Mouse (Mus musculus) limb, embryonic 11.5 days (tissue): ENCODE results near the gene Crybb2. TPM values are rescaled to one million over a fixed set of nuclear protein-coding genes. Genes with fewer than 3 reads are reported as not detected.

Experiments used
- ATAC-seq: fragments of 200-750 bp; cut with Nextera tagmentation; 2 replicates; pipeline ENCODE4 v1.8.0; 2017; ENCODE audit warnings: low read depth; ENCODE audit not compliant: insufficient number of reproducible peaks, low FRiP score, low TSS enrichment
- DNase-seq: peaks from one replicate; pipeline ENCODE4 v3.0.0-alpha.2; 2015; ENCODE audit warnings: low spot score
- H3K27ac ChIP-seq: fragments of 300-500 bp; sonication (generic); replicated peaks from 2 replicates; pipeline ENCODE4 v1.5.1; 2014; ENCODE audit warnings: low read depth, mild to moderate bottlenecking, low read length
- H3K27me3 ChIP-seq: fragments of 300-500 bp; sonication (generic); 2 replicates; pipeline ENCODE4 v1.6.1; 2014; ENCODE audit warnings: mild to moderate bottlenecking, low read length, mixed read lengths; ENCODE audit not compliant: control insufficient read depth, insufficient read depth
- H3K36me3 ChIP-seq: fragments of 300-500 bp; sonication (generic); 2 replicates; pipeline ENCODE4 v1.6.1; 2014; ENCODE audit warnings: mild to moderate bottlenecking, low read length, moderate library complexity, mixed read lengths; ENCODE audit not compliant: control insufficient read depth, insufficient read depth
- H3K4me1 ChIP-seq: fragments of 300-500 bp; sonication (generic); 2 replicates; pipeline ENCODE4 v1.6.1; 2014; ENCODE audit warnings: low read length, mixed read lengths; ENCODE audit not compliant: control insufficient read depth, insufficient read depth
- H3K4me2 ChIP-seq: fragments of 300-500 bp; sonication (generic); 2 replicates; pipeline ENCODE4 v1.6.1; 2014; ENCODE audit warnings: low read depth, mild to moderate bottlenecking, moderate library complexity; ENCODE audit not compliant: severe bottlenecking
- H3K4me3 ChIP-seq: fragments of 300-500 bp; sonication (generic); 2 replicates; pipeline ENCODE4 v1.5.1; 2014; ENCODE audit warnings: low read depth, low read length
- H3K9ac ChIP-seq: fragments of 300-500 bp; sonication (generic); 2 replicates; pipeline ENCODE4 v1.6.1; 2014; ENCODE audit warnings: mild to moderate bottlenecking, low read length
- H3K9me3 ChIP-seq: fragments of 300-500 bp; sonication (generic); 2 replicates; pipeline ENCODE4 v1.6.1; 2016; ENCODE audit warnings: low read length; ENCODE audit not compliant: control insufficient read depth
- WGBS: fragments of 180-500 bp; shearing (Covaris S2); extraction: QIAGEN DNeasy Blood & Tissue Kit; methylation state at CpG from one replicate; pipeline ENCODE4 v1.1.7; 2014; 5-methylcytosine and 5-hydroxymethylcytosine counted together
- polyA plus RNA-seq: library from polyadenylated mRNA; unstranded; fragments of >200 nt; fragmentation: Nextera tagmentation; extraction: Ambion mirVana; gene quantifications from 2 replicates; pipeline ENCODE4 v1.2.1, GENCODE M21; 2014

Crybb2 gene
- polyA plus RNA-seq, 1 experiment from 2014 or later: not detected

DNA sequence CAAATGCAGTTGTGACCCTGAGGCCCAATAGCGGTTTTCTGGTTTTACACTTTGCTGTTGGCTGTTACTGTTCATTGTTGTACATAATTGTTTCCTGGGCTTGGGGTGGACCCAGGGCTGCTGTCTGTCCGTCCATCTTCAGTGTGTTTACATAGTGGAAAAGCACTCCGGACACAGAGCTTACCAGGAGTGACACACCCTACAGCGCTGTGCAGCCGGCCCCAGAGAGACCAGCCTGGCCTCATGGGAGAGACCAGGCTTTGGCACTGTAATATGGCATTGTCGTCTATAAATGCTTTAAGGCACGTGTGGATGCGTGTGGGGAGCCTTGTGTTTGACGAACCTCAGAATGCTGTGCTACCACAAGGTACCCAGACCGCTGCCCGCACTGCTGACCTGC lies 30.5 kb upstream of the Crybb2 start:
- Histone ChIP-seq H3K9me3 (no peaks in the 10 kb centered on the region), H3K4me3 (no peak overlapping the region), H3K36me3 (no peaks in the 10 kb centered on the region), H3K9ac (no peak overlapping the region), H3K4me2 (no peak overlapping the region), H3K27me3 (no peaks in the 10 kb centered on the region), H3K27ac (no peak overlapping the region), H3K4me1 (no peaks in the 10 kb centered on the region)
- ATAC-seq (no peak), DNase-seq (no peak)
- 84% methylated on average over 11 of the region's 11 CpGs for WGBS

DNA sequence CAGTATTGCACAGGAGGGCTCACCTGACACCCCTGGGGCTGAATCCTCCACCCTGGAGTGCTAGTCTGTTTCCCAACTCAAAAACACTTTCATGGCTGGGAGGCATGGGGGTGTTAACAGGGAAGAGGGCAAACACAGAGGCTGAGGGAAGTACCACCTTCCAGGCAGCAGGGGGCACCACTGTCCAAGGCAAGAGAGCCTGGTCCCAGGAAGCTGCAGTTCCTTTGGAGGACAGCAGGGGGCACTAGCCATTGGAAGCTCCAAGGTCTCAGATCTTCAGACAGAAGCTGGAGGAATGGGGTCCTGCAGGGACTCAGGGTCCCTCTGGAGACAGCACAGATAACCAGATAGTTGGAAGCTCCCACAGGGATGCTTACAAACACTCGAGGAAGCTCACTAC lies 29.6 kb upstream of the Crybb2 start:
- Histone ChIP-seq H3K9ac (no peak overlapping the region), H3K4me2 (no peak overlapping the region), H3K9me3 (no peaks in the 10 kb centered on the region), H3K27me3 (no peaks in the 10 kb centered on the region), H3K4me3 (no peak overlapping the region), H3K36me3 (no peaks in the 10 kb centered on the region), H3K27ac (no peak overlapping the region), H3K4me1 (no peaks in the 10 kb centered on the region)
- no peak for ATAC-seq
- peak; percentile 97 for DNase-seq
- 26% methylated on average over 1 of the region's 1 CpGs for WGBS

DNA sequence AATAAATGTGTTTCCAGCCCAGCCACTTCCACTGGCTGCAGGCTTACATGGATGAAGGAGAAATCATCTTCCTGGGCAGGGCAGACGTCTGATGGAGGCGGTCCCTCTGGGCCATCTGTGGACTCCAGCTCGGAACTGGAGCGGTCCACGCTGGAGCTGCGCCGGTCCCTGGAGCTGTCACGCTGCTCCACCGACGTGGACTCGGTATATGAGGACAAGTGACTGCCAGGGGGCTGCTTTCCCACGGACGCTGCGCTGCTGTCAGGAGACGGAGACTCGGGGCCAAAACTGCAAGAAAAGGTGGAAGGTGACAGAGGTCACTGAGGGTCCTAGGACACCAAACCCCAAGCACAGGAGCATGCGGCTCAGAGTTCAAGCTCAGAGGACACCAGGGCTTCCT lies 27.6 kb upstream of the Crybb2 start:
- Histone ChIP-seq H3K4me2 (no peak overlapping the region), H3K4me1 (no peaks in the 10 kb centered on the region), H3K9me3 (no peaks in the 10 kb centered on the region), H3K4me3 (no peak overlapping the region), H3K27me3 (no peaks in the 10 kb centered on the region), H3K27ac (no peak overlapping the region), H3K36me3 (no peaks in the 10 kb centered on the region), H3K9ac (no peak overlapping the region)
- DNase-seq: no peak
- ATAC-seq: no peak
- WGBS: 90% methylated on average over 17 of the region's 17 CpGs

DNA sequence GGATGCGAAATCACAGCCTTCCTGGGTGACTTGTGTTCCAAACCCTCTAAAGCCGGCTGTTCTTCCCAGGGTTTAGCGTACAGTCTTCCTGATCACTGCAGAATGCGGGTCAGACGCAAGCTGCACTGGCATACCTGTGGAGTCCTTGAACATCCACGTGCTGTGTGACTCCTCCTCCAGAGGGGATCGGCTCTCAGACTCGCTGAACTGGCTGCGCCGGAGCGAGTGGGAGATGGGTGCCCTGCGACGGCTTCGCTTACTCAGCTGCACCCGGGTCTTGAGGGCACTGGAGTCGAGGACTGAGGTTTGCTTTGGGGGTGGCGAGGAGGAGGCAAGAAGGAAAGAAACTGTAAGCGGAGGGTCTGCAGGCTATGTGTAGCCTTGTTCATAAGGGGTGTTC lies 25.5 kb upstream of the Crybb2 start:
- no peak overlapping the region for H3K27ac ChIP-seq
- H3K4me3 ChIP-seq: no peak overlapping the region
- no peaks in the 10 kb centered on the region for H3K9me3 ChIP-seq
- WGBS: 92% methylated on average over 18 of the region's 18 CpGs
- no peaks in the 10 kb centered on the region for H3K4me1 ChIP-seq
- no peak overlapping the region for H3K9ac ChIP-seq
- no peaks in the 10 kb centered on the region for H3K27me3 ChIP-seq
- no peak overlapping the region for H3K4me2 ChIP-seq
- no peak for DNase-seq
- H3K36me3 ChIP-seq: no peaks in the 10 kb centered on the region
- no peak for ATAC-seq

DNA sequence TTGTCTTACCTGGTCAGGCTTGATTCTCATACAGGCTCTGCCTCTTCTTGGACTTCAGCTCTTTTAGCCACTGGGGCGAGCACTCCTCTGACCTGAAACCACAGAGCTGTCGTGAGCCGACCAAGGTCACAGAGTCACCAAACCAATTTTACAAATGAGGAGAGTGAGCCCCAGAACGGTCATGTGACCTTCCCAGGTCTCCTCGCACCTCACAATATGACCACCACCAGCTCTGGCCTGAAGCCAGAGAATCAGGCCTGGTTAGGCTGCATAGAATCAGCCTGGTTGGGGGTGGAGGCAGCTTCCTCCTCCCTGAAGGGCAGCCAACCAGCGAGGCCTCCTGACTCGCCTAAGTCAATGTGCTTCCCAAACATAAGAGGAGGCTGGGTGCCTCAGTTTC lies 22.5 kb upstream of the Crybb2 start:
- no peak for DNase-seq
- WGBS: 73% methylated on average over 7 of the region's 7 CpGs
- no peak overlapping the region for H3K9ac ChIP-seq
- H3K36me3 ChIP-seq: no peaks in the 10 kb centered on the region
- H3K4me3 ChIP-seq: no peak overlapping the region
- no peaks in the 10 kb centered on the region for H3K27me3 ChIP-seq
- no peaks in the 10 kb centered on the region for H3K9me3 ChIP-seq
- no peak for ATAC-seq
- no peak overlapping the region for H3K4me2 ChIP-seq
- no peaks in the 10 kb centered on the region for H3K4me1 ChIP-seq
- no peak overlapping the region for H3K27ac ChIP-seq

DNA sequence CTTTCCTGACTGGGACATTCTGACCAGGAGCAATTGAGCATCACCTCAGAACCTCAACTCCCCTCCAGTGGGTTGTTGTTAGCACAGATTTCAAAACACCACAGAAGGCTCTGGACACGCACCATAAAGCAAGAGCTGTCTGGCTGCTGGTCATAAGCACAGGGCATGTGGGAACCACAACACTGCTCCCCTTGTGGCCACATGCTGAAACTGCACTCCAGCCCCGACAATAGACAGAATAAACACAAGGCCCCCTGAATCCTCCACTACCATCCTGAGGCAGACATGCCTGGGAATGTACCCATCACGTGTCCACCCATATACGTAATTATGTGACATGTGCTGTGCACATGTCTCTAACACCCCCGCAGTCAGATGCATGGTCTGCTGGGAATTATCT lies 21.2 kb upstream of the Crybb2 start:
- WGBS: 58% methylated on average over 5 of the region's 5 CpGs
- Histone ChIP-seq H3K4me2 (no peak overlapping the region), H3K4me3 (no peak overlapping the region), H3K36me3 (no peaks in the 10 kb centered on the region), H3K9ac (no peak overlapping the region), H3K9me3 (no peaks in the 10 kb centered on the region), H3K4me1 (no peaks in the 10 kb centered on the region), H3K27ac (no peak overlapping the region), H3K27me3 (no peaks in the 10 kb centered on the region)
- ATAC-seq: no peak; the same call in 1 of the 2 replicates
- DNase-seq: peak; percentile 72

DNA sequence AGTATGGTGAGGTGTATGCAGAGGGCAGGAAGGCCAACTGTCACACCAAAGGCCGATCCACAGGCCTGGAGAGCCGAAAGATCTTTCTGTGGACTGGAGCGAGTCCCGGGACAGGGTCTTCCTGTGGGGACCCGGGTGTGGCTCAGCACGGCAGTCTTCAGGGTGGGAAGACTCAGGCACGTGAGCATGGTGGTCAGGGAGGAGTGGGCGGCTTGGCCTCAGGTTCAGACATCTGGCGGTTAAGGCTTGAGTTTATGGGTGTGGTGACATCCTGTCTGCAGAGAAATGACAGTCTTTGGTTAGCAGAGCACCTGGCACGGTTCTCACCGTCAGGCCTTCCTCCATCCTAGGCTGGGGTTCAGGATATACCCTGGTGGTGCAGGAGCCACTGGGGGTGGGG lies 20.8 kb upstream of the Crybb2 start:
- H3K9ac ChIP-seq: no peak overlapping the region
- H3K4me1 ChIP-seq: no peaks in the 10 kb centered on the region
- ATAC-seq: no peak
- H3K27me3 ChIP-seq: no peaks in the 10 kb centered on the region
- no peak overlapping the region for H3K4me3 ChIP-seq
- 93% methylated on average over 11 of the region's 11 CpGs for WGBS
- no peak overlapping the region for H3K27ac ChIP-seq
- no peak for DNase-seq
- no peaks in the 10 kb centered on the region for H3K36me3 ChIP-seq
- H3K4me2 ChIP-seq: no peak overlapping the region
- no peaks in the 10 kb centered on the region for H3K9me3 ChIP-seq

DNA sequence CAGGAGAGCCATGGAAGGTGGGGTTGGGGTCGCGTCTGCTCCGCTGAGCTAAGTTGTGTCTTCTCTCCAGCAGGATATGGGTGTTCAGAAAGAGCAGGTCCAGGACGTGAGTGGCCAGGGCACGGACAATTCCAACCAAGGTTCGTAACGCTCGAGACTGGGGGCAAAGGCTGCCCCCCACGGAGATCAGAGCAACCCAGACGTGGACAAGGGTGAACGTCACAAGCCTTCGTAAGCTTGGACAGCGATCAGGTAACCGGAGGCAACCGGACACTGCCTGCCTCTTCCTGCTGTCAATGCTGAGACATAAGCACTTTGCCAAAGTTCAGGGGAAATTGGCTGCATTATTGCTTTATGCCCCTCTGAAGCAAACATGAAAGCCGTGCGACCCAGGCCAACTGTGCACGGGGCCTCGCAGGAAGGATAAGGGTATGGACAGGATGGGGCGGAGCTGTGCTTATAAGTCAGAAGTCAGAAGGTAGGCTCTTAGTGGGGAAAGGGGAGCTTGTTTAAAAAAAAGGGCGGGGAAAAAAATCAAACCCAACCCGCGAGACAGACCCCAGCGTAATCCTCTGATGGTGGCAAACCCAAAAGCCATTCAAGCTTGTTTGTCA lies 20.3 kb upstream of the Crybb2 start:
- H3K9me3 ChIP-seq: no peaks in the 10 kb centered on the region
- H3K4me3 ChIP-seq: no peak overlapping the region
- no peak overlapping the region for H3K27ac ChIP-seq
- DNase-seq (no peak), ATAC-seq (no peak)
- H3K36me3 ChIP-seq: no peaks in the 10 kb centered on the region
- H3K4me1 ChIP-seq: no peaks in the 10 kb centered on the region
- no peak overlapping the region for H3K4me2 ChIP-seq
- H3K27me3 ChIP-seq: no peaks in the 10 kb centered on the region
- no peak overlapping the region for H3K9ac ChIP-seq
- 84% methylated on average over 24 of the region's 24 CpGs for WGBS

DNA sequence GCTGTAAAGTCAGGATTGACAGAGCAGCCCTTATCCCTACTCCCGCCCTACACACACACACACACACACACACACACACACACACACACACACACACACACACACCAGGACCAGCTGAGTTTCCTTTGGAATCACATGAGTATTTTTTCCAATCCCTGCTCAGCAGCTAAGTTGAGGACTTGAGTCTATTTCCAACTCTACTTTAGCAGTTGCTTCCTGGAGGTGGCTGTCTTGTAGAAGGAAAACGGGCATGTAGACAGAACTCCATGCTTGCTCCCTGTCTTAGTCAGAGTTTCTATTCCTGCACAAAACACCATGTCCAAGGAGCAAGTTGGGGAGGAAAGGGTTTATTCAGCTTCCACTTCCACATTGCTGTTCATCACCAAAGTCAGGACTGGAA lies 17.5 kb upstream of the Crybb2 start:
- H3K4me1 ChIP-seq: no peaks in the 10 kb centered on the region
- H3K9me3 ChIP-seq: no peaks in the 10 kb centered on the region
- no peak overlapping the region for H3K9ac ChIP-seq
- no peak overlapping the region for H3K4me2 ChIP-seq
- DNase-seq (no peak), ATAC-seq (no peak)
- H3K36me3 ChIP-seq: no peaks in the 10 kb centered on the region
- 73% methylated on average over 2 of the region's 2 CpGs for WGBS
- H3K27ac ChIP-seq: no peak overlapping the region
- no peak overlapping the region for H3K4me3 ChIP-seq
- no peaks in the 10 kb centered on the region for H3K27me3 ChIP-seq
